ENCODE assay signal across 10 mouse cellular contexts in genomic region chr11:109863194-109863746, GRCm38 (mm10). TPM values are rescaled to one million over a fixed set of nuclear protein-coding genes. Genes with fewer than 3 reads are reported as not detected.
DNase-seq lines count a peak whose midpoint lies in the region; ATAC-seq and TF ChIP-seq lines count a peak whose summit lies in the region.
"Had no signal": no experiment of that assay in that cellular context is flagged by ENCODE, and none has a peak within 500 bp of the region (broad histone marks: within the 10 kb centered on the region; RNA-seq: fewer than 3 reads in every experiment).

No protein-coding gene starts in this region.

- peak; percentile 55 for TF ChIP-seq CTCF in lung, adult 2 months (IDR thresholded peaks at IDR 0.05; ENCODE audit: insufficient read depth, low read length)

- H3K4me2 ChIP-seq in midbrain, embryonic 16.5 days (ENCODE audit: low read length) = no peak overlapping the region
- H3K4me2 ChIP-seq: heart, embryonic 15.5 days; neural tube, embryonic 13.5 days had no signal

- H3K4me1 ChIP-seq in midbrain, embryonic 10.5 days = peaks cover 5% of the 10 kb centered on the region; the same call in 1 of the 2 replicates
- H3K4me1 ChIP-seq in midbrain, embryonic 16.5 days (ENCODE audit: control insufficient read depth, insufficient read depth, low read length) = peaks cover 5% of the 10 kb centered on the region
- 0 out of 2 replicates have a peak, but pooled peaks cover 2% of the 10 kb centered on the region for H3K4me1 ChIP-seq in lung, adult 2 months (ENCODE audit: control insufficient read depth, insufficient read depth, low read length)

- H3K36me3 ChIP-seq in midbrain, embryonic 10.5 days = no peaks in the 10 kb centered on the region
- no peaks in the 10 kb centered on the region for H3K36me3 ChIP-seq in midbrain, embryonic 16.5 days (ENCODE audit: control insufficient read depth, insufficient read depth, low read length)
- H3K36me3 ChIP-seq: heart, embryonic 15.5 days; neural tube, embryonic 13.5 days had no signal

- no peak overlapping the region for H3K4me3 ChIP-seq in midbrain, embryonic 10.5 days
- H3K4me3 ChIP-seq in midbrain, embryonic 16.5 days (ENCODE audit: low read depth, low read length) = no peak overlapping the region
- no peak overlapping the region for H3K4me3 ChIP-seq in lung, adult 2 months (replicated peaks; ENCODE audit: extremely low read depth, low read depth, low read length)
- H3K4me3 ChIP-seq: heart, embryonic 15.5 days; neural tube, embryonic 13.5 days had no signal

- no peak overlapping the region for H3K9ac ChIP-seq in midbrain, embryonic 16.5 days (ENCODE audit: low read depth, low read length)
- H3K9ac ChIP-seq: heart, embryonic 15.5 days; neural tube, embryonic 13.5 days had no signal

- intact Hi-C loops in heart, postnatal 36 days (cut with DNase I) = loop anchor here (5.0 kb wide), 4 partner anchors 141 to 616 kb away; partner anchors contain the start of gene Fam20a

- WGBS in midbrain, embryonic 10.5 days = 68% methylated on average over 9 of the region's 9 CpGs
- WGBS in midbrain, embryonic 16.5 days = 71% methylated on average over 9 of the region's 9 CpGs
- WGBS in lung, adult 2 months = 65% methylated on average over 9 of the region's 9 CpGs

- DNase-seq in CD4-positive, CD25-positive, alpha-beta regulatory T cell, adult 2 months (ENCODE audit: low read depth, low spot score) = peak; percentile 87
- peak; percentile 41 for DNase-seq in midbrain, embryonic 10.5 days (ENCODE audit: low spot score)
- DNase-seq in cerebellum, adult 9-10 months = peak; percentile 31
- DNase-seq in heart, postnatal 36 days = peak; percentile 51 to 73
- peak; percentile 54 for DNase-seq in lung, adult 2 months
- DNase-seq in right cerebral cortex, postnatal 4 days = peak; percentile 70

- no peak overlapping the region for H3K27ac ChIP-seq in midbrain, embryonic 10.5 days (replicated peaks)
- no peak overlapping the region for H3K27ac ChIP-seq in midbrain, embryonic 16.5 days (ENCODE audit: low read length)
- H3K27ac ChIP-seq: heart, embryonic 15.5 days; neural tube, embryonic 13.5 days had no signal

- H3K27me3 ChIP-seq in midbrain, embryonic 10.5 days (ENCODE audit: low read depth, poor library complexity, severe bottlenecking) = no peaks in the 10 kb centered on the region
- H3K27me3 ChIP-seq in midbrain, embryonic 16.5 days (ENCODE audit: control insufficient read depth, insufficient read depth, low read depth, low read length) = no peaks in the 10 kb centered on the region
- H3K27me3 ChIP-seq: heart, embryonic 15.5 days; neural tube, embryonic 13.5 days had no signal

- no peaks in the 10 kb centered on the region for H3K9me3 ChIP-seq in midbrain, embryonic 10.5 days (replicated peaks)
- H3K9me3 ChIP-seq in midbrain, embryonic 16.5 days (replicated peaks; ENCODE audit: control insufficient read depth, low read length, poor library complexity, severe bottlenecking) = no peaks in the 10 kb centered on the region
- H3K9me3 ChIP-seq: heart, embryonic 15.5 days; neural tube, embryonic 13.5 days had no signal

- ATAC-seq in CD4-positive, CD25-positive, alpha-beta regulatory T cell, adult 4 months = no peak
- no peak for ATAC-seq in midbrain, embryonic 16.5 days

- no peak for TF ChIP-seq POLR2A in lung, adult 2 months (IDR thresholded peaks at IDR 0.05; ENCODE audit: borderline replicate concordance, extremely low read depth, low read depth, low read length)

RNA-seq across cellular contexts. Expression of gene 1700012B07Rik, which starts 35.4 kb away (rescaled TPM):
- under 1 TPM in 1 of 2 experiments, not detected in 1; 0.94 TPM for polyA plus RNA-seq in CD4-positive, CD25-positive, alpha-beta regulatory T cell, adult 4 months (2017; shearing (Covaris generic))
- polyA plus RNA-seq in midbrain, embryonic 10.5 days (2016; fragmentation: Nextera tagmentation; extraction: Ambion mirVana) = not detected in 2 replicates
- not detected in 2 replicates for polyA plus RNA-seq in midbrain, embryonic 16.5 days (2015; fragmentation: Nextera tagmentation; extraction: Ambion mirVana)
- total RNA-seq in heart, postnatal 36 days (2021) = not detected
- 0.12 and 0.26 TPM in 2 replicates for polyA plus RNA-seq in lung, adult 2 months (2012; rRNA removed)
- polyA plus RNA-seq: heart, embryonic 15.5 days; neural tube, embryonic 13.5 days had no signal

Comparison
In these comparisons a context has a peak if more than half of its experiments do, and no peak if none do; other contexts are left out.
1. DNase-seq: peak in every context shown above with its lines; median percentile 87 in CD4-positive, CD25-positive, alpha-beta regulatory T cell, adult 2 months; 70 in right cerebral cortex, postnatal 4 days; 62 in heart, postnatal 36 days; 54 in lung, adult 2 months; 41 in midbrain, embryonic 10.5 days; 31 in cerebellum, adult 9-10 months.